ENCODE assay signal across 32 mouse cellular contexts in genomic region chr5:139464874-139465273, GRCm38 (mm10). TPM values are rescaled to one million over a fixed set of nuclear protein-coding genes. Genes with fewer than 3 reads are reported as not detected.
A peak's percentile ranks its signal among the peaks of the same experiment; 100 is the strongest.
DNase-seq lines count a peak whose midpoint lies in the region; ATAC-seq lines count a peak whose summit lies in the region.
"Had no signal": no experiment of that assay in that cellular context is flagged by ENCODE, and none has a peak within 500 bp of the region (broad histone marks: within the 10 kb centered on the region; RNA-seq: fewer than 3 reads in every experiment).

No protein-coding gene starts in this region.

- no peak overlapping the region for H3K9ac ChIP-seq in intestine, embryonic 16.5 days (ENCODE audit: low read depth, low read length)
- H3K9ac ChIP-seq in hindbrain, embryonic 13.5 days: no peak overlapping the region
- H3K9ac ChIP-seq: heart, embryonic 15.5 days; hindbrain, embryonic 12.5 days; limb, embryonic 13.5 days; liver, embryonic 14.5 days; lung, embryonic 14.5 days; midbrain, embryonic 13.5 days; neural tube, embryonic 13.5 days; stomach, embryonic 15.5 days had no signal

- H3K4me3 ChIP-seq in forebrain, embryonic 10.5 days: no peak overlapping the region
- H3K4me3 ChIP-seq in intestine, embryonic 16.5 days (ENCODE audit: low read length): no peak overlapping the region
- no peak overlapping the region for H3K4me3 ChIP-seq in hindbrain, embryonic 13.5 days
- H3K4me3 ChIP-seq: heart, embryonic 10.5 days; heart, embryonic 15.5 days; hindbrain, embryonic 12.5 days; left cerebral cortex, adult 2 months; limb, embryonic 13.5 days; midbrain, embryonic 13.5 days; neural tube, embryonic 13.5 days; stomach, embryonic 15.5 days had no signal

- 83% methylated on average over 4 of the region's 4 CpGs for WGBS in forebrain, embryonic 10.5 days
- 67% methylated on average over 4 of the region's 4 CpGs for WGBS in intestine, embryonic 16.5 days
- WGBS in hindbrain, embryonic 13.5 days: 86% methylated on average over 4 of the region's 4 CpGs

- no peaks in the 10 kb centered on the region for H3K27me3 ChIP-seq in forebrain, embryonic 10.5 days (ENCODE audit: poor library complexity, severe bottlenecking)
- H3K27me3 ChIP-seq in intestine, embryonic 16.5 days (replicated peaks; ENCODE audit: control insufficient read depth, insufficient read depth, low read length): no peaks in the 10 kb centered on the region
- 0 out of 2 replicates have a peak, but pooled peaks cover 10% of the 10 kb centered on the region for H3K27me3 ChIP-seq in hindbrain, embryonic 13.5 days
- H3K27me3 ChIP-seq: heart, embryonic 15.5 days; hindbrain, embryonic 12.5 days; limb, embryonic 13.5 days; midbrain, embryonic 13.5 days; neural tube, embryonic 13.5 days; stomach, embryonic 15.5 days had no signal

- peaks cover 10% of the 10 kb centered on the region for H3K4me1 ChIP-seq in forebrain, embryonic 10.5 days
- no peaks in the 10 kb centered on the region for H3K4me1 ChIP-seq in intestine, embryonic 16.5 days (ENCODE audit: control insufficient read depth, insufficient read depth, low read length)
- peaks cover 8% of the 10 kb centered on the region for H3K4me1 ChIP-seq in hindbrain, embryonic 13.5 days (replicated peaks)

- H3K9me3 ChIP-seq in forebrain, embryonic 10.5 days: no peaks in the 10 kb centered on the region
- H3K9me3 ChIP-seq in intestine, embryonic 16.5 days (ENCODE audit: control insufficient read depth, low read length): no peaks in the 10 kb centered on the region
- H3K9me3 ChIP-seq in hindbrain, embryonic 13.5 days: no peaks in the 10 kb centered on the region
- H3K9me3 ChIP-seq: heart, embryonic 10.5 days; heart, embryonic 15.5 days; hindbrain, embryonic 12.5 days; limb, embryonic 13.5 days; midbrain, embryonic 13.5 days; neural tube, embryonic 13.5 days; stomach, embryonic 15.5 days had no signal

- DNase-seq in adrenal gland, adult 2 months: peak; percentile 63
- no peak for DNase-seq in adrenal gland, adult 18-20 months (ENCODE audit: low spot score in 2 of 2)
- peak; percentile 18 for DNase-seq in ovary, adult 18-20 months (ENCODE audit: low spot score)
- no peak for DNase-seq in ovary, postnatal 10 days (ENCODE audit: low spot score)
- peak; percentile 66 for DNase-seq in adrenal gland, postnatal 14 days
- DNase-seq in forebrain, embryonic 10.5 days (ENCODE audit: extremely low spot score, low spot score): no peak
- DNase-seq: cerebellum, adult 8-10 months; cerebellum, postnatal 25 days; gastrocnemius, postnatal 14 days; heart, adult 11 months; heart, postnatal 36 days; kidney, adult 9 months; kidney, postnatal 10 days; lung, embryonic 14.5 days; lung, postnatal 36 days; retina, postnatal 1 day; right cerebral cortex, postnatal 14 days had no signal

- H3K27ac ChIP-seq in forebrain, embryonic 10.5 days: no peak overlapping the region
- no peak overlapping the region for H3K27ac ChIP-seq in intestine, embryonic 16.5 days (ENCODE audit: low read length)
- H3K27ac ChIP-seq in hindbrain, embryonic 13.5 days: no peak overlapping the region
- H3K27ac ChIP-seq: heart, embryonic 10.5 days; heart, embryonic 15.5 days; hindbrain, embryonic 12.5 days; left cerebral cortex, adult 2 months; limb, embryonic 13.5 days; liver, embryonic 14.5 days; midbrain, embryonic 13.5 days; neural tube, embryonic 13.5 days; stomach, embryonic 15.5 days had no signal

- H3K36me3 ChIP-seq in forebrain, embryonic 10.5 days (replicated peaks): 0 out of 2 replicates have a peak, but pooled peaks cover 2% of the 10 kb centered on the region
- H3K36me3 ChIP-seq in intestine, embryonic 16.5 days (ENCODE audit: control insufficient read depth, insufficient read depth, low read length): no peaks in the 10 kb centered on the region
- peaks cover 4% of the 10 kb centered on the region; the same call in 1 of the 2 replicates for H3K36me3 ChIP-seq in hindbrain, embryonic 13.5 days
- H3K36me3 ChIP-seq: heart, embryonic 10.5 days; heart, embryonic 15.5 days; hindbrain, embryonic 12.5 days; limb, embryonic 13.5 days; midbrain, embryonic 13.5 days; neural tube, embryonic 13.5 days; stomach, embryonic 15.5 days had no signal

- no peak overlapping the region for H3K4me2 ChIP-seq in intestine, embryonic 16.5 days (ENCODE audit: low read depth, low read length)
- no peak overlapping the region for H3K4me2 ChIP-seq in hindbrain, embryonic 13.5 days
- H3K4me2 ChIP-seq: heart, embryonic 15.5 days; hindbrain, embryonic 12.5 days; limb, embryonic 13.5 days; lung, embryonic 14.5 days; midbrain, embryonic 13.5 days; neural tube, embryonic 13.5 days; stomach, embryonic 15.5 days had no signal

- no peak for ATAC-seq in intestine, embryonic 16.5 days
- ATAC-seq in hindbrain, embryonic 13.5 days (ENCODE audit: low FRiP score): no peak
- ATAC-seq: CD4-positive, CD25-positive, alpha-beta regulatory T cell, adult 4 months; forebrain, embryonic 14.5 days; intestine, postnatal 0 days; midbrain, embryonic 13.5 days had no signal

RNA-seq across cellular contexts. Expression of gene 3110082I17Rik, which starts 4.5 kb away (rescaled TPM):
- 10 to 100 TPM in 1 of 2 experiments, 1 to 10 TPM in 1; 8.6 to 14.8 TPM for total RNA-seq in adrenal gland, adult 2 months (2021)
- polyA plus RNA-seq in adrenal gland, adult 2 months (2012; rRNA removed): 9.8 and 10.6 TPM in 2 replicates
- 1 to 10 TPM; 8.0 to 8.4 TPM for total RNA-seq in adrenal gland, adult 18-20 months (2021)
- total RNA-seq in adrenal gland, postnatal 14 days (2021): 9.6 and 11.2 TPM in 2 replicates
- 69.4 and 70.5 TPM in 2 replicates for polyA plus RNA-seq in forebrain, embryonic 10.5 days (2016; fragmentation: Nextera tagmentation; extraction: Ambion mirVana)
- 25.8 and 35.5 TPM in 2 replicates for polyA plus RNA-seq in intestine, embryonic 16.5 days (2015; fragmentation: Nextera tagmentation; extraction: Ambion mirVana)
- polyA plus RNA-seq in hindbrain, embryonic 13.5 days (2015; fragmentation: Nextera tagmentation; extraction: Ambion mirVana): 16.2 and 16.9 TPM in 2 replicates

RNA-seq across cellular contexts. Expression of gene Zfand2a, which starts 19.5 kb away (rescaled TPM):
- 10 to 100 TPM; 27.5 to 44.8 TPM for total RNA-seq in adrenal gland, adult 2 months (2021)
- 11.5 and 14.8 TPM in 2 replicates for polyA plus RNA-seq in adrenal gland, adult 2 months (2012; rRNA removed)
- total RNA-seq in adrenal gland, adult 18-20 months (2021): 10 to 100 TPM; 36.4 to 38.9 TPM
- 23.2 and 24.1 TPM in 2 replicates for total RNA-seq in adrenal gland, postnatal 14 days (2021)
- polyA plus RNA-seq in forebrain, embryonic 10.5 days (2016; fragmentation: Nextera tagmentation; extraction: Ambion mirVana): 9.6 and 10.2 TPM in 2 replicates
- 7.1 and 7.2 TPM in 2 replicates for polyA plus RNA-seq in intestine, embryonic 16.5 days (2015; fragmentation: Nextera tagmentation; extraction: Ambion mirVana)
- polyA plus RNA-seq in hindbrain, embryonic 13.5 days (2015; fragmentation: Nextera tagmentation; extraction: Ambion mirVana): 13.1 and 13.3 TPM in 2 replicates

RNA-seq across cellular contexts. Expression of gene Gper1, which starts 41.9 kb away (rescaled TPM):
- total RNA-seq in adrenal gland, adult 2 months (2021): 1 to 10 TPM; 3.4 to 6.4 TPM
- polyA plus RNA-seq in adrenal gland, adult 2 months (2012; rRNA removed): 5.2 and 7.2 TPM in 2 replicates
- total RNA-seq in adrenal gland, adult 18-20 months (2021): 1 to 10 TPM; 3.3 to 4.9 TPM
- total RNA-seq in adrenal gland, postnatal 14 days (2021): 4.6 and 6.3 TPM in 2 replicates
- polyA plus RNA-seq in forebrain, embryonic 10.5 days (2016; fragmentation: Nextera tagmentation; extraction: Ambion mirVana): 0.44 and 0.50 TPM in 2 replicates
- 1.1 and 1.5 TPM in 2 replicates for polyA plus RNA-seq in intestine, embryonic 16.5 days (2015; fragmentation: Nextera tagmentation; extraction: Ambion mirVana)
- 7.6 and 7.9 TPM in 2 replicates for polyA plus RNA-seq in hindbrain, embryonic 13.5 days (2015; fragmentation: Nextera tagmentation; extraction: Ambion mirVana)
- total RNA-seq: megakaryocyte-erythroid progenitor cell, adult 5-6 weeks had no signal
- polyA plus RNA-seq: CD4-positive, CD25-positive, alpha-beta regulatory T cell, adult 4 months had no signal

RNA-seq across cellular contexts. Expression of gene C130050O18Rik, which starts 59.8 kb away (rescaled TPM):
- 1 to 10 TPM in 1 of 2 experiments, under 1 TPM in 1; 0.46 to 1.3 TPM for total RNA-seq in adrenal gland, adult 2 months (2021)
- polyA plus RNA-seq in adrenal gland, adult 2 months (2012; rRNA removed): 1.7 and 1.9 TPM in 2 replicates
- total RNA-seq in adrenal gland, adult 18-20 months (2021): under 1 TPM; 0.53 to 0.93 TPM
- 0.30 TPM in 2 replicates for total RNA-seq in adrenal gland, postnatal 14 days (2021)
- 0.15 and 0.34 TPM in 2 replicates for polyA plus RNA-seq in forebrain, embryonic 10.5 days (2016; fragmentation: Nextera tagmentation; extraction: Ambion mirVana)
- polyA plus RNA-seq in intestine, embryonic 16.5 days (2015; fragmentation: Nextera tagmentation; extraction: Ambion mirVana): 0.87 and 1.0 TPM in 2 replicates
- 0.13 and 0.22 TPM in 2 replicates for polyA plus RNA-seq in hindbrain, embryonic 13.5 days (2015; fragmentation: Nextera tagmentation; extraction: Ambion mirVana)
- total RNA-seq: megakaryocyte-erythroid progenitor cell, adult 5-6 weeks had no signal
- polyA plus RNA-seq: CD4-positive, CD25-positive, alpha-beta regulatory T cell, adult 4 months had no signal

Comparison
In these comparisons a context has a peak if more than half of its experiments do, and no peak if none do; other contexts are left out.
1. DNase-seq: peak in adrenal gland, adult 2 months (single experiment), ovary, adult 18-20 months (single experiment) and adrenal gland, postnatal 14 days (single experiment); none in adrenal gland, adult 18-20 months (0 of 2), ovary, postnatal 10 days (single experiment) and forebrain, embryonic 10.5 days (single experiment).